Mouse (Mus musculus) embryonic facial prominence, embryonic 13.5 days (tissue): Measurements from ENCODE around the gene Hnrnpab. TPM values are rescaled to one million over a fixed set of nuclear protein-coding genes. Genes with fewer than 3 reads are reported as not detected.
"Not testable (repeated sequence)": the region's sequence is repeated elsewhere in the genome, so short reads cannot be mapped to it uniquely, and the experiment has no call there.

Experiments used
- ATAC-seq: fragments of 200-750 bp; cut with Nextera tagmentation; 2 replicates; pipeline ENCODE4 v1.8.0; 2017; ENCODE audit warnings: low read depth; ENCODE audit not compliant: insufficient number of reproducible peaks, insufficient read depth, low FRiP score, low TSS enrichment
- H3K27ac ChIP-seq: fragments of 300-500 bp; sonication (generic); 2 replicates; pipeline ENCODE4 v1.5.1; 2015; ENCODE audit warnings: moderate library complexity, mild to moderate bottlenecking, inconsistent platforms
- H3K27me3 ChIP-seq: fragments of 300-500 bp; sonication (generic); 2 replicates; pipeline ENCODE4 v1.6.1; 2015; ENCODE audit warnings: mild to moderate bottlenecking, inconsistent platforms
- H3K36me3 ChIP-seq: fragments of 300-500 bp; sonication (generic); 2 replicates; pipeline ENCODE4 v1.6.1; 2015; ENCODE audit warnings: mild to moderate bottlenecking, inconsistent platforms
- H3K4me1 ChIP-seq: fragments of 300-500 bp; sonication (generic); 2 replicates; pipeline ENCODE4 v1.6.1; 2015; ENCODE audit warnings: inconsistent platforms
- H3K4me2 ChIP-seq: fragments of 300-500 bp; sonication (generic); 2 replicates; pipeline ENCODE4 v1.6.1; 2015; ENCODE audit warnings: moderate library complexity, mild to moderate bottlenecking, inconsistent platforms
- H3K4me3 ChIP-seq: fragments of 300-500 bp; sonication (generic); 2 replicates; pipeline ENCODE4 v1.5.1; 2015; ENCODE audit warnings: mild to moderate bottlenecking, inconsistent platforms
- H3K9ac ChIP-seq: fragments of 300-500 bp; sonication (generic); 2 replicates; pipeline ENCODE4 v1.6.1; 2015; ENCODE audit warnings: mild to moderate bottlenecking, inconsistent platforms
- H3K9me3 ChIP-seq: fragments of 300-500 bp; sonication (generic); 2 replicates; pipeline ENCODE4 v1.6.1; 2016; ENCODE audit warnings: inconsistent platforms
- WGBS: fragments of 180-500 bp; shearing (Covaris S2); methylation state at CpG from one replicate; pipeline ENCODE4 v1.1.7; 2015; ENCODE audit warnings: mixed read lengths; 5-methylcytosine and 5-hydroxymethylcytosine counted together
- polyA plus RNA-seq: library from polyadenylated mRNA; unstranded; fragments of >200 nt; fragmentation: Nextera tagmentation; extraction: Ambion mirVana; gene quantifications from 2 replicates; pipeline ENCODE4 v1.2.1, GENCODE M21; 2015

Gene Hnrnpab
- polyA plus RNA-seq, 1 experiment from 2014 or later, result 524 TPM

- Histone ChIP-seq H3K27me3 (no peaks in the 10 kb centered on the region), H3K9me3 (no peaks in the 10 kb centered on the region), H3K4me1 (peaks cover 31% of the 10 kb centered on the region), H3K9ac (no peak overlapping the region), H3K4me2 (no peak overlapping the region), H3K4me3 (no peak overlapping the region), H3K36me3 (peaks cover 15% of the 10 kb centered on the region), H3K27ac (no peak overlapping the region)
- WGBS, result 5% methylated on average over 4 of the region's 4 CpGs
- ATAC-seq, result no peak
These were observed 11.0 kb upstream of the Hnrnpab start for GRCm38 (mm10) chr11:51617693-51618092.

DNA sequence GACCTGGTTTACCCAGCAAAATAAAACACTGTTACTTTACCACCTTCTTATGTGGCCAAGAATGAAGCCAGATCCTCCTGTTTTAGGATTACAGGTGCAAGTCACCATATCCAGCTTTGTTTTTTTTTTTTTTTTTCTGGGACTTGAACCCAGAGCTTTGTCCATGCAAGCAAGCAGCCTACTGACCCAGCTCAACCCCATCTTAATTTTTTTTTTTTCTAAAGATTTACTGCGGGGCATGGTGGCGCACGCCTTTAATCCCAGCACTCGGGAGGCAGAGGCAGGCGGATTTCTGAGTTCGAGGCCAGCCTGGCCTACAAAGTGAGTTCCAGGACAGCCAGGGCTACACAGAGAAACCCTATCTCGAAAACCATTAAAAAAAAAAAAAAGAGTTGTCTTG, 9.5 kb upstream of the Hnrnpab start:
- H3K4me2 ChIP-seq, result peak overlapping the region; percentile 73
- H3K9me3 ChIP-seq, H3K27me3 ChIP-seq, H3K36me3 ChIP-seq, ATAC-seq: not testable (repeated sequence)
- peaks cover 28% of the 10 kb centered on the region for H3K4me1 ChIP-seq
- peak overlapping the region; percentile 85; the same call in 1 of the 2 replicates for H3K27ac ChIP-seq
- peak overlapping the region; percentile 77 for H3K9ac ChIP-seq
- peak overlapping the region; percentile 45 for H3K4me3 ChIP-seq
- WGBS, result 89% methylated on average over 7 of the region's 7 CpGs

DNA sequence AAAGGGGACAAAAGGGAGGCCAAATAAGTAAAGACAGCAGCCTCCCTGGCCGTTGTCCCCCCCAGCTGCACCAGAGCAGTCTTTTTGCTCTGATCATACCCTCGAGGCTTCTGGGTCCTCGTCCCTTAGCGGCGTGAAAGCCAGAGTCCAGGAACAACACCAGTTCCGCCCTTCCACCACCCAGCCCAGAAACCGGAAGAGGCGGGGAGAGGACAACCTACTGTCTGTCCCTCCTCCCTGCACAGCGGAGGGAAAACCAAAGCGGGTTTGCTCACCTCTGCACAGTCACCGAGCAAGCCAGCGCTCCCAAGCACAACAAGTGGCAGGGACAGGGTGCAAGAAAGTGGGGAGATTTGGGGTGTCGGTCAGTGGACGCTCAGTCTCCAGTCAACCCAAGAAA, 9.0 kb upstream of the Hnrnpab start:
- Histone ChIP-seq H3K36me3 (no peaks in the 10 kb centered on the region), H3K9ac (peak overlapping the region; percentile 77), H3K4me1 (peaks cover 23% of the 10 kb centered on the region), H3K4me3 (peak overlapping the region; percentile 45), H3K27me3 (no peaks in the 10 kb centered on the region), H3K4me2 (peak overlapping the region; percentile 73), H3K9me3 (no peaks in the 10 kb centered on the region), H3K27ac (peak overlapping the region; percentile 85)
- no peak for ATAC-seq
- WGBS, result 1% methylated on average over 14 of the region's 14 CpGs

GRCm38 (mm10) chr11:51615129-51615528, 8.5 kb upstream of the Hnrnpab start:
- Histone ChIP-seq H3K4me1 (peaks cover 18% of the 10 kb centered on the region), H3K27me3 (no peaks in the 10 kb centered on the region), H3K4me2 (peak overlapping the region; percentile 73), H3K4me3 (peak overlapping the region; percentile 45), H3K27ac (peak overlapping the region; percentile 85), H3K9me3 (no peaks in the 10 kb centered on the region), H3K36me3 (no peaks in the 10 kb centered on the region), H3K9ac (peak overlapping the region; percentile 77)
- 41% methylated on average over 7 of the region's 7 CpGs for WGBS
- ATAC-seq, result no peak

- Histone ChIP-seq H3K36me3 (no peaks in the 10 kb centered on the region), H3K9ac (0 out of 2 replicates have a peak overlapping the region, but pooled peaks have one; percentile 77), H3K4me2 (no peak overlapping the region), H3K4me1 (peaks cover 18% of the 10 kb centered on the region), H3K4me3 (no peak overlapping the region), H3K9me3 (no peaks in the 10 kb centered on the region), H3K27me3 (no peaks in the 10 kb centered on the region), H3K27ac (0 out of 2 replicates have a peak overlapping the region, but pooled peaks have one; percentile 85)
- no peak for ATAC-seq
- 75% methylated on average over 8 of the region's 8 CpGs for whole genome bisulfite sequencing
These were observed 7.6 kb upstream of the Hnrnpab start for GRCm38 (mm10) chr11:51614256-51614655.

- H3K4me3 ChIP-seq, H3K36me3 ChIP-seq, H3K4me2 ChIP-seq, H3K27me3 ChIP-seq, H3K9ac ChIP-seq, ATAC-seq, H3K27ac ChIP-seq, H3K9me3 ChIP-seq: not testable (repeated sequence)
- peaks cover 17% of the 10 kb centered on the region for H3K4me1 ChIP-seq
- 88% methylated on average over 5 of the region's 5 CpGs for WGBS
These were observed 3.3 kb upstream of the Hnrnpab start for GRCm38 (mm10) chr11:51609940-51610339.

DNA sequence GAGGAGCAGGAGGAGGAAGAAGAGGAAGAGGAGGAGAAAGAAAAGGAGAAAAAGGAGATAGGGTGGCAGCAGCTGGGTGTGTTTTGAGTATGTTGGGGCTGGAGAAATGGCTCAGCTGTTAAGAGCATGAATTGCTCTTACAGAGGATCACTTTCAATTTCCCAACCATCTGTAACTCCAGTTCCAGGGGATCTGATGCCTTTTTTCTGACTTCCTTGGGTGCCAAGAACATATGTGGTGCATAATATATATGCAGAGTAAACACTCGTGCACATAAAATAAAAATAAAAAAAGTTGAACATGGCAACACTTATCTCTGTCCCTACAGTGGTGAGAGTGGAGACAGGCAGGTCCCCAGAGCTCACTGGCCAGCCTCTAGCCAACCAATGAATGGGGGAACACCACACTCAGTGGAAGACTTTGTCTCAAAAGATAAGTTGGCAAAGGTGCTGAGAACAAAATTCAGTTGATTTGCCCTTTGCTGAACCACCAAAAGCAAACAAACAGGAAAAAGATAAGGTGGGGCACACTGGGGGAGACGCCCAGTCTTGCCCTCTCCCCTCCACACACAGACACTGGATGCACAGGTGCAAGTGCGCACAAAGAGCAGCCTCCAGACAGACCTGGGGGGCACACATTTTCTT, 2.7 kb upstream of the Hnrnpab start:
- Histone ChIP-seq H3K36me3 (peaks cover 10% of the 10 kb centered on the region), H3K4me3 (no peak overlapping the region), H3K27ac (no peak overlapping the region), H3K27me3 (no peaks in the 10 kb centered on the region), H3K9ac (no peak overlapping the region), H3K4me1 (peaks cover 17% of the 10 kb centered on the region), H3K9me3 (no peaks in the 10 kb centered on the region), H3K4me2 (no peak overlapping the region)
- 79% methylated on average over 3 of the region's 3 CpGs for WGBS
- no peak for ATAC-seq

DNA sequence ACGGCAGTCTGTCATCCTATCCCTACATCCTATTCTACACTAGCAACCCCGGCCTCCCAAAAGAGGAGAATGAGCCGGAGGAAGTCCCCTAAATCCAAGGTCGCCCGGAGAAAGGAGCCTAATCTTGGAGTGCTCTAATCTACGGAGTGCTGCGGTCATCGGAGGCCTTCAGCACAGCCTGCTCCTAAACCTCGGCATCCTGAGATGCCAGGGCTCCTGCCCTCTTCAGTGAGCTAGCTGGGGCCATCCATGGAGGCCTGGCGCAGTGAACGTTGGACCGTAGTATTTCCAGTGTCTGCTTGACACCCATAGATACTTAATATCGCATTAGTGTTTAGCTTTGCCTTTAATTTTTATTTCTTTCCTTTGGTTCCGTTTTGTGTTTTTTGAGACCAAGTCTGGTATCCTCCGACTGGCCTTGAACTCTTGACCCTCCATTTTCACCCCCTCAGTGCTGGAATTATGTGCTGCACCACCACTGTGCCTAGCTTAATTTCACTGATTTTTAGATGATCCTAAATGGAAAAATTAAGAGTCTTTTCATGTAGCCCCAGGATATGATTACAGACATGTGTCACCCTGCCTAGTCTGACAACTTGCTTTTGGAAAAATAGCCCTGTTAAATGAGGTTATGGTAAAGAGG, 570 bp upstream of the Hnrnpab start:
- H3K36me3 ChIP-seq, result peaks cover 32% of the 10 kb centered on the region
- WGBS, result 9% methylated on average over 15 of the region's 15 CpGs
- peak overlapping the region; percentile 85 for H3K27ac ChIP-seq
- H3K4me2 ChIP-seq, result peak overlapping the region; percentile 88
- peak overlapping the region; percentile 100 for H3K9ac ChIP-seq
- H3K9me3 ChIP-seq, result no peaks in the 10 kb centered on the region
- no peaks in the 10 kb centered on the region for H3K27me3 ChIP-seq
- peak overlapping the region; percentile 97 for H3K4me3 ChIP-seq
- H3K4me1 ChIP-seq, result peaks cover 33% of the 10 kb centered on the region
- peak; percentile 16; the same call in 1 of the 2 replicates for ATAC-seq

- under 1% methylated on average over 74 of the region's 81 CpGs for WGBS
These were observed 823 bp downstream of the Hnrnpab start for GRCm38 (mm10) chr11:51605602-51606446.

GRCm38 (mm10) chr11:51602253-51602652, 4.4 kb downstream of the Hnrnpab start:
- H3K9ac ChIP-seq, result peak overlapping the region; percentile 27; the same call in 1 of the 2 replicates
- 93% methylated on average over 3 of the region's 3 CpGs for WGBS
- no peaks in the 10 kb centered on the region for H3K9me3 ChIP-seq
- H3K27me3 ChIP-seq, result no peaks in the 10 kb centered on the region
- ATAC-seq, result no peak
- H3K27ac ChIP-seq, result no peak overlapping the region
- peaks cover 36% of the 10 kb centered on the region for H3K4me1 ChIP-seq
- 0 out of 2 replicates have a peak overlapping the region, but pooled peaks have one; percentile 9 for H3K4me2 ChIP-seq
- peaks cover 81% of the 10 kb centered on the region for H3K36me3 ChIP-seq
- no peak overlapping the region for H3K4me3 ChIP-seq

More at GRCm38 (mm10) chr11:51605602-51606446, 823 bp downstream of the Hnrnpab start:
- peaks cover 45% of the 10 kb centered on the region for H3K36me3 ChIP-seq
- peak overlapping the region; percentile 97 for H3K4me3 ChIP-seq
- H3K27ac ChIP-seq, result peak overlapping the region; percentile 94
- H3K4me2 ChIP-seq, result peak overlapping the region; percentile 88
- no peaks in the 10 kb centered on the region for H3K27me3 ChIP-seq
- peak; percentile 67 for ATAC-seq
- H3K4me1 ChIP-seq, result peaks cover 40% of the 10 kb centered on the region
- no peaks in the 10 kb centered on the region for H3K9me3 ChIP-seq
- H3K9ac ChIP-seq, result peak overlapping the region; percentile 100

- WGBS, result 77% methylated on average over 2 of the region's 2 CpGs
- H3K36me3 ChIP-seq, result peaks cover 98% of the 10 kb centered on the region
- H3K27me3 ChIP-seq, result no peaks in the 10 kb centered on the region
- H3K4me2 ChIP-seq, result no peak overlapping the region
- ATAC-seq, result no peak
- no peak overlapping the region for H3K4me3 ChIP-seq
- H3K9ac ChIP-seq, result no peak overlapping the region
- H3K9me3 ChIP-seq, result no peaks in the 10 kb centered on the region
- H3K4me1 ChIP-seq, result peaks cover 10% of the 10 kb centered on the region
- 0 out of 2 replicates have a peak overlapping the region, but pooled peaks have one; percentile 1 for H3K27ac ChIP-seq
These were observed 9.1 kb downstream of the Hnrnpab start for GRCm38 (mm10) chr11:51597553-51597952.
